Mouse (Mus musculus): Measurements from ENCODE around the gene Tmem44.

Tmem44 gene

DNA sequence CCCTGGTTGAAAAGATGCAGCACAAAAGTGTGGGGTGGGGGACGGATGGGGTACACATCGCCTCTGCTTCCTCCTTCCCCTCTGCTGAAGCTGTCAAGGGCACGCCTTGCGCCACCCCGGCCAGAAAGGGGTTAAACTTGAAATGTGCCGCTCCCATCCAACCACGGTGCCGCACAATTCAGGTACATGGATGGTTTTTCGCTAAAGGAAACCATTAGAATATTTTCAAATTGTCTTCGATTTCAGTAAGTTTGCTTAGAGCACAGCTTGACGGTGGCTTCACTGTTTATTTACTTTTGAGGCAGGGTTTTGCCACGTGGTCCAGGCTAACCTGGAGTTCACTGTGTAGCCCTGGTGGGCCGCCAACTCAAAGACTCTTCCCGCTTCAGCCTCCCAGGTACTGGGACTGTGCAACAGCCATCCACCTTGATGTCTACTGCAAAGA is at the start of gene Tmem44:
Gene Tmem44, minus strand, starts transcription at position 95 of the 445 bp plus-strand sequence.
- DNase-seq (ENCODE audit: low spot score in 2 of 2): no peak

GRCm38 (mm10) chr16:30599491-30600268 is 49.0 kb upstream of the Tmem44 start, which contains the start of gene Fam43a:
Gene Fam43a (plus strand): TSS chr16:30599723.
- peak; percentile 73 to 85 for DNase-seq (ENCODE audit: low spot score in 2 of 2)

DNA sequence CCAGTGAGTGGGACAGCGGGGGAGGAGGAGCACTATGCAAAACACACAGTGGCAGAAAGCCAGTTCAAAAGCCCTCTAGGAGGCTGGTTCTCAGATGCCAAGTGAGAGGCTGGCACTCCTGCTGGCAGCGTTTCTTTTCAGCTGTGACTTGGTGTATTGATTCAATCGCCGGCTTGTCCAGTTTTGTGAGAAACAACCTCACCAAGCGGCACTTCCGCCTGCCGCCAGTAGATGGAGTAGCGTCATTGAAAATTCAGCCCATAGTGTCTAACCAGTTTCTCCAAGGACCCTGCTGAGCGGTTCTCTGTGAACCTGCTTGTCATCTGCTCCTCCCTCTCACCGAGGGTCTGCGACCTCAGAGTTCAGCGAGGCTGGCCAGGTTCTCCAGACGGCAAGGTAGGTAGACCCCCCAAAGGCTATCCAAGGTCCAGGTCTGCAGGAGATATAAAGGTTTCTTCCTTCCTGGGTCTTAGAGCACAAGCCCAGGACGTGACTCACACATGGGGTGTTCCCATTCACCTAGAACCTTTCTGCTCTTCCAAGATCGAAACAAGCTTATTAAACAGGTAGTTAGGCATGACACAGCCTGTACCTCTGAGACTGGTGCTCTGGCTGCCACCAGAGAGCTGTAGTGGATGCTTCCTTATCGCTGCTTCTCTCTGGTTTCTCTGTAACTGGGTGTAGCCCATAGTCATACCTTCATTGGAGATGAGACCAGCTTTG is 46.5 kb upstream of the Tmem44 start:
- peak; percentile 96 to 97 for DNase-seq (ENCODE audit: low spot score in 2 of 2)

DNA sequence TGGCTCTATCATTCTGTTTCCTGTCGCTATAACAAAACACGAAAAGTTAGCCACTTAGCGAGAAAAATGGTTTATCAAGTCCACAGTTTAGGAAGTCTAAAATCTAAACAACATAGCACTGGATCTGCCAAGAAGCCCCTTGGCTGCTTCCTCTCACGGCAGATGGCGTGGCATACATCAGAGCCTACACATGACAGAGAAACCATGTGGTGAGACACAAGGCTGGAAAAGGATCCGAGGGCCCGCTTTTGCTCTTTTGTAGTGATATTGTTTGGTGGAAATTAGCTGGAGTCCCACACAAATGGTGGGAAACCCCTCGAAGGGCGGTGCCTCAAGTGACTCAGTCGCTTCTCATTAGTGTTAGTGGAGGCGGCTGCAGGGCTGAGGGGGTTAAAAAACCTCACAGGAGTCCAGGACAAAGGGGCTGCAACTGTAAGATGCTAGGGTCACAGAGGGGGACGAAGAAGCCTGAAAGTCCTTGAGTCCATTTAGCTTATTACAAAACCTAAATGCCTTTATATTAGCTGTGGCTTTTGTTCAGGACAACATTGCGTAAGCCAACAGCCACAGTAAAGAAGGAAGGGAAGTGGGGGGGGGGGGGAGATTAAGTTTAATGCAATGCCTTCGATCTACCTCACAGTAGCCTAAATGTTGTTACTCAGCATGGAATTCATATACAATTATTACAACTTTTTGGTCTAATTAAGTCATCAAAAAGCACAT is 45.4 kb upstream of the Tmem44 start:
- peak in 1 of 2 experiments; percentile 40 for DNase-seq (ENCODE audit: low spot score in 2 of 2)

GRCm38 (mm10) chr16:30595356-30595755 is 44.7 kb upstream of the Tmem44 start:
- DNase-seq (ENCODE audit: low spot score in 2 of 2): no peak

DNA sequence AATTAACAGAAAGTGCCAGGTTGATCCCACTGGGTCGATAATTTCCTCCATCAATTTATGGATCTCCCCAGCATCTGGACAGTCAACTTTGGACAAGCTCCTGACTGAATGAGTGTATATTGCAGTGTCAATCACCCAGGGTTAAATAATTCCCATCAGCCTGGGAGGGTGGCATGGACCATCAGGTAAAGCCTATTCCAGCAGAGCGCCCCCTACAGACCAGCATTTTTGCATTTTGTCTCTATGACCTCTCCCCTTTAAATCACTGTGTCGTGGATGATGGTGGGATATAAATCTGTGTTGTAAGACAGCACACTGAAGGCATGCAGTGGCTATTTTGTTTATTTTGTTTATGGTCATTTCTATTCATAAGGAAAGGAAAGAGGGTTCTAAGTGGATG is 41.3 kb upstream of the Tmem44 start:
- DNase-seq (ENCODE audit: low spot score in 2 of 2): no peak

- no peak for DNase-seq (ENCODE audit: low spot score in 2 of 2)
Measured at GRCm38 (mm10) chr16:30590264-30591209, 39.9 kb upstream of the Tmem44 start.

DNA sequence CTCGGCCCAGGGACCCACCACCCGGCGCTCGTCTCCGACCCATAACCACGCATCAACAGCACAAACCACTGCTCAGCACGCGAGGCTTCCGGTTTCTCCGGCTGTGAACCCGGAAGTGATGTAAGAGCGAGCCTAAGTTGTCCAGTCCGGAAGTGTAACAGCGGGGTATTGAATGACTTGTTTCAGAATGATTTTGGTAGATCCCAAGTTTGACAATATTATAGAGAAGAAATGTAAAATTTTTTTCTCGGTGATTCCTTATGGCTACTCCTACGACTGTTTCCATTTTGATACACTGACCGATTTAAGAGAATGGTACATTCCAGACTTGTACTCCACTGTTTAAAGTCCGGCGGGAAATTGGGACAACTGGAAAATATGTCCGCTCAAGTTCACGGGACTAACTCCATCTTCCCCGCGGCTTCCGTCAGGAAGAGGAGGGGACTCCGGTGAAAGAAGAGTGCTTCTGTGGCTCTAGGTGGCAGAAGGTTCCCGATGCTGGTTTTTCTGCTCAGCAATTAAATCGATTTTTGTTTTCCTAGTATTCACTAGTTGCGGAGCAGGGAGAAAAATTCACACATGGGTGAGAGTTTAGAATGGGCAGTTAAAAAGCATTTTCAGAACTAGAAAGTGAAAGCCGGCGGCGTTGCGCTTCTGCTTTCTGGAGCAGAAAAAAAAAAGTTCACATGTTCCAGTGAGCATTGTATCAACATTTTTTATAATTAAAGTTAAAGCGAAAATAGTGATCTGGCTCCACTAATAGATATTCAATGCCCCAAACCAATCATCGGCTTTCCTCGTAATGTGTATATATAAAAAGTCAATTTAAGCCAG is 37.1 kb upstream of the Tmem44 start, which contains the start of gene Lsg1:
Gene Lsg1, minus strand, starts transcription at position 99 of the 834 bp plus-strand sequence.
- DNase-seq (ENCODE audit: low spot score in 2 of 2): peak; percentile 52 to 84

- DNase-seq (ENCODE audit: low spot score in 2 of 2): no peak
Measured at GRCm38 (mm10) chr16:30586935-30587493, 36.4 kb upstream of the Tmem44 start.

- DNase-seq (ENCODE audit: low spot score in 2 of 2): no peak
Measured at GRCm38 (mm10) chr16:30580765-30581164, 30.1 kb upstream of the Tmem44 start.

- no peak for DNase-seq (ENCODE audit: low spot score in 2 of 2)
Measured at GRCm38 (mm10) chr16:30576392-30576791, 25.8 kb upstream of the Tmem44 start.

DNA sequence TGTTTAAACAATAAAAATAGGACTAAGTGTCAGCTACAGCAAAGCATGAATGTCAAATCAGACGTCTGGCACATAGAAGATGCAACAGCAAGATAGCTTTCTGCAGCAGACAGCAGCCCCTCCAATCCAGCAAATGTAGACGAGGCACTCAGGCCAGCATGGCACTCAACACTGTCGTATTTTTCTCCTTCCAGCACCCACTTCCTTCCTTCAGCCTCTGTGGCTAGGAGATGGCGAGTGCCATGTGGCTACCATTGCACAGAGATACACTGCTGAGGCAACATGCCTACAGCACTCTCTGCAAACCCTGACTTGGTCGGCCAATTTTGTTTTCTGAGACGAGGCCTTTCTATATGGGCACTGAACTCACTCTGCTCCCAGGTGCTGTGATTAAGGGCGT is 25.2 kb upstream of the Tmem44 start:
- DNase-seq (ENCODE audit: low spot score in 2 of 2): no peak

DNA sequence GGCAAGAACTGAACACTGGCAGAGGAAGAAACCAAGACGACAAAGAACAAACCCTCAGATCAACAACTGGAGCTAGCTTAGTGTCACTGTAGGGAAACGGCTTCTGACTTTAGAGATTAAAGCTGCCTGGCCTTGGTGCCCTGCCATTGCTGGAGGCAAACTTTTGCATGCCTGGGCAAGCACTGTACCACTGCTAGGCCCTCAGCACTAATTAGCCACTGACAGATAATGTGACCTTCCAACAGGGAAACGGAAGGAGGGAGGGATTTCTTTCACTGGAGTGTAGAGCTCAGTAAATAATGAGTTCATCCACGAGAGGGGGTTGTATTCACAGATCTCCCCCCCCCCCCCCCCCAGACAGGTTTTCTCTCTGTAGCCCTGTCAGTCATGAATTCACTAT is 21.6 kb upstream of the Tmem44 start:
- no peak for DNase-seq (ENCODE audit: low spot score in 2 of 2)

DNA sequence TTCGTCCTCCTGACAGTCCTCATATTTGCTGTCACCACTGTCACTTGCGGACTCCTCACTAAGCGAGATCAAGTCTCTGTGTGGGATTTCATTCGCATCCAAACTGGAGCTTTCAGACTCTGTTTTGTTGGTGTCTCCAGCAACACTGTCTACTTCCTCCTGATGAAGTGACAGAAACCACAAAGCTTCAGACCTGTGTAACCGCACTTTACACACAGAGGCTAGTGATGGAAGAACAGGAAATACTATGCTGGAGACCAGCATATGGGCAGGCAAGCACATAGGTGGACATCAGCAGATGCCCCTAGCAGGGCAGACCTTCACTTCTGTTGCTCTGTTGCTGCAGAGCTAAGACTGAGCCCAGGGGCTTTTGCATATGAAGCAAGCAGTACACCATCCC is 20.7 kb upstream of the Tmem44 start:
- no peak for DNase-seq (ENCODE audit: low spot score in 2 of 2)

- DNase-seq (ENCODE audit: low spot score in 2 of 2): no peak
Measured at GRCm38 (mm10) chr16:30570173-30570572, 19.5 kb upstream of the Tmem44 start.

DNA sequence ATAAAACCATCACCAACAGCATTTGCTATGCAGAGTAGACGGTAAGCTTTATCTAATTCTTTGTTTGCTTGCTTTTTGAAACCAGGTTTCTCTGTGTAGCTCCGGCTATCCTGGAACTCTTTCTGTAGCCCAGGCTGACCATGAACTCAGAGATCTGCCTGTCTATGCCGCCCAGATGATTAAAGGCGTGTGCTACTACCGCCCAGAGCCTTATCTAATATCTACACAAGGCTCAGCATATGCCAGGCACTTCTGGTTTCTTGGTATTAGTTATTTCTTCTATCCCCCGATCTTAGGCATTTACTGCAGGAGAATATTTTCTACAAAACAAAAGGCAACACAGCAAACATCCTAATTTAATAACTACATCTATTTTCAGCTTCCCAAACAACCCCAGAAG is 15.0 kb upstream of the Tmem44 start:
- DNase-seq (ENCODE audit: low spot score in 2 of 2): no peak

DNA sequence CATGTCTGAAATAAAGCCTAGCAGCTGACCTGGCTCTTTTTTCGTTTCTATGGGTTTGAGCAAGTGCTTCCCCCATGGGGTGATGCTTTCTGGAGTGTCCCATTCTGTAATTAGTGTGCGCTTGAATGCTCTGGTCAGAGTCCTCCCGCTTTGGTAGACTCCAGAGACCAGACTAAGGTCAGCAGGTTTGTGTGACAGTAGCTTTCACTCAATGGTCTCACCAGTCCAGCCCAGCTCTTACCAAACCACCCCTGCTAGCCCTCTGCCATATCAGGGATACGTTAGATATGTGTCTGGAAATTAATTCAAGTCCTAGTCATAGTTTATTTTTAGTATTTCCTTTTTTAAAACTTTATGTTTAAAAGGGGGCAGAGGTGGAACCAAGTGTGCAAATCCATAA is 10.0 kb upstream of the Tmem44 start:
- no peak for DNase-seq (ENCODE audit: low spot score in 2 of 2)

DNA sequence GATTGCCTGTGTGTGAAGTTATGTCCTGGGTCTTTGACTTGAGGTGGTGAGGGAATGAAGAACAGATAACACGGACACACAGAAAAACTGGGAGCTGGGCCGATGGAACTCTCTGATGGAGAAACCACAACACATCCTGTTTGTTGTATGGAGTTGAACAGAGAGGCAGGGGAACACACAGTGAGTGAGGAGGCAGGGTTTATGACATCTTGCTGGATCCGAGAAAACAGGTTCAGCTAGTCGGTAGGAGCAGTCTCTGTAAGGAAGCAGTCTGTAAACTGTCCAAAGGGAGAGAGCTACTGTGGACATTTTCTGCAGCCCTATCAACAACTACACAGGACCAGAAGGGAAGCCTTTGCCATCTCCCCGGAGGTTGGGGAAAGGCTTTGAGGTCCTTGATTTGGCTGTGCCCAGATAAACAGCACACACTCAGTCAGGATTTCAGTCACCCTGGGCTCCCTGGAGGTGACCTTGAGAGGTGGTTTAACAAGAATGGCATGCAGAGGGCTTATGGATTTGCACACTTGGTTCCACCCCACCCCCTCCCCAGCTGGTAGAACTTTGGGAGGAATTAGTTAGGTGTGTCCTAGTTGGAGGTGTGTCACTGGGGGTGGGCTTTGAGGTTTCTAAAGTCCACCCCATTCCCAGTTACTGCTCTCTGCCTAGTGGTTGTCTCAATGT is 8.8 kb upstream of the Tmem44 start:
- DNase-seq (ENCODE audit: low spot score in 2 of 2): no peak

- DNase-seq (ENCODE audit: low spot score in 2 of 2): no peak
Measured at GRCm38 (mm10) chr16:30554109-30554508, 3.5 kb upstream of the Tmem44 start.
